Mouse (Mus musculus) heart, adult 18-20 months (tissue): Measurements from ENCODE around the gene Vldlr. TPM values are rescaled to one million over a fixed set of nuclear protein-coding genes. Genes with fewer than 3 reads are reported as not detected.

Experiments used
- DNase-seq, 2 experiments: peaks; one replicate each; pipeline ENCODE4 v3.0.0; 2021 to 2022; ENCODE audit warnings: mixed read lengths in 1 of 2
- long read RNA-seq, 2 experiments: library from polyadenylated mRNA; stranded (forward); transcript quantifications; one replicate each; pipeline ENCODE4 v2.0.0; 2021
- total RNA-seq, 2 experiments: library from RNA; stranded (reverse); gene quantifications; 2 replicates each; pipeline ENCODE4 v1.2.3; 2021

Gene Vldlr
- total RNA-seq = 100 to 1,000 TPM; 240 to 245 TPM
- long read RNA-seq, experiment 1, full-length matches to known transcripts = 31 of 75 reads
- long read RNA-seq, experiment 1, partial matches to known transcripts = 7 of 75 reads
- long read RNA-seq, experiment 1, other reads (novel, unspliced or antisense) = 37 of 75 reads
- long read RNA-seq, experiment 2, full-length matches to known transcripts = 16 of 47 reads
- long read RNA-seq, experiment 2, partial matches to known transcripts = 13 of 47 reads
- long read RNA-seq, experiment 2, other reads (novel, unspliced or antisense) = 18 of 47 reads

GRCm38 (mm10) chr19:27216318-27216717, at the start of gene Vldlr:
Gene Vldlr, plus strand, starts transcription at chr19:27216484.
- no peak for DNase-seq

- DNase-seq = no peak
Observed at GRCm38 (mm10) chr19:27167601-27168319, 48.5 kb upstream of the Vldlr start.

- DNase-seq = no peak
Observed at GRCm38 (mm10) chr19:27173836-27174235, 42.4 kb upstream of the Vldlr start.

GRCm38 (mm10) chr19:27175617-27176016, 40.7 kb upstream of the Vldlr start:
- DNase-seq = peak; percentile 68 to 82

GRCm38 (mm10) chr19:27176558-27176957, 39.7 kb upstream of the Vldlr start:
- DNase-seq = peak; percentile 56 to 75

- DNase-seq = peak; percentile 37 to 41
Observed at GRCm38 (mm10) chr19:27178195-27178807, 38.0 kb upstream of the Vldlr start.

GRCm38 (mm10) chr19:27180351-27181122, 35.7 kb upstream of the Vldlr start:
- DNase-seq = no peak

- DNase-seq = no peak
Observed at GRCm38 (mm10) chr19:27183511-27183910, 32.8 kb upstream of the Vldlr start.

GRCm38 (mm10) chr19:27203711-27204238, 12.5 kb upstream of the Vldlr start:
- no peak for DNase-seq

GRCm38 (mm10) chr19:27210991-27211390, 5.3 kb upstream of the Vldlr start:
- peak; percentile 71 to 85 for DNase-seq

- DNase-seq = no peak
Observed at GRCm38 (mm10) chr19:27215596-27215995, 688 bp upstream of the Vldlr start.

GRCm38 (mm10) chr19:27216767-27217403, 601 bp downstream of the Vldlr start:
- peak; percentile 72 to 73 for DNase-seq

GRCm38 (mm10) chr19:27217404-27217940, 1.2 kb downstream of the Vldlr start:
- DNase-seq = peak; percentile 44 to 57

- DNase-seq = peak in 1 of 2 experiments; percentile 64
Observed at GRCm38 (mm10) chr19:27217941-27218411, 1.7 kb downstream of the Vldlr start.

GRCm38 (mm10) chr19:27218561-27219262, 2.4 kb downstream of the Vldlr start:
- peak; percentile 84 to 92 for DNase-seq

- no peak for DNase-seq
Observed at GRCm38 (mm10) chr19:27219586-27219985, 3.3 kb downstream of the Vldlr start.

- DNase-seq = peak; percentile 42 to 62
Observed at GRCm38 (mm10) chr19:27223046-27223445, 6.8 kb downstream of the Vldlr start.

GRCm38 (mm10) chr19:27224356-27224755, 8.1 kb downstream of the Vldlr start:
- peak; percentile 43 to 57 for DNase-seq

GRCm38 (mm10) chr19:27226626-27227025, 10.3 kb downstream of the Vldlr start:
- DNase-seq = no peak

GRCm38 (mm10) chr19:27227131-27227530, 10.8 kb downstream of the Vldlr start:
- no peak for DNase-seq
